33 mouse cellular contexts compared by ENCODE assay signal in the genomic region with DNA sequence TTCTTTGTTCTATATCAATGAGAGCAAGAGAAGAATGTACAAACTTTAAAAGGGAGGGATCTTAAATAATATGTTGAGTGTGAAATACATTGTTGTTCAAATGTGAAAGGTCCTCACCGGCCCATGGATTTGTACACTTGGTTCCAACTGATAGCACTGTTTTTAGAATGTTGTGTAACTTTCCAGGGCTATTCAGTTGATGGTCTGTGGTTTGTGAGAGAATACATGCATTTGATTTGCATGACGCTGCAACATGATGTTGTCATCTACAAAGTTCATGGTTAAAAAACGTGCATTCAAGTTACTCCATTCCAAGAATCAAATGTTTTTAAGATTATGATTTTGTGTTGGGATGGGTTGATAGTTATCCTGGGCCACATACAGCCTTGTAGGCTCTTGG.
"Had no signal": no experiment of that assay in that cellular context is flagged by ENCODE, and none has a peak within 500 bp of the region (broad histone marks: within the 10 kb centered on the region; RNA-seq: fewer than 3 reads in every experiment).

No protein-coding gene starts in this region.

- H3K27ac ChIP-seq: hindbrain, embryonic 10.5 days; hindbrain, embryonic 12.5 days; hindbrain, embryonic 13.5 days; hindbrain, embryonic 14.5 days; hindbrain, embryonic 15.5 days; hindbrain, postnatal 0 days; intestine, embryonic 15.5 days; kidney, embryonic 15.5 days; kidney, postnatal 0 days; layer of hippocampus, adult 2 months; left cerebral cortex, adult 2 months had no signal

- ATAC-seq: hindbrain, embryonic 16.5 days; hindbrain, postnatal 0 days; inflammation-experienced regulatory T-cells, adult 6 months; intestine, embryonic 15.5 days; intestine, embryonic 16.5 days; intestine, postnatal 0 days had no signal

- DNase-seq: heart, postnatal 10 days; heart, postnatal 14 days; heart, postnatal 36 days; heart, postnatal 4 days; kidney, adult 11 months; kidney, adult 18-20 months; kidney, adult 2 months; kidney, adult 8-10 months; kidney, adult 9 months; kidney, postnatal 14 days; kidney, postnatal 25 days; kidney, postnatal 36 days; kidney, postnatal 4 days; layer of hippocampus, adult 9-11 months; layer of hippocampus, postnatal 36 days had no signal

- H3K4me3 ChIP-seq: heart, embryonic 12.5 days; heart, embryonic 13.5 days; heart, embryonic 15.5 days; hindbrain, embryonic 10.5 days; hindbrain, embryonic 12.5 days; hindbrain, embryonic 13.5 days; hindbrain, embryonic 15.5 days; intestine, embryonic 15.5 days; kidney, embryonic 15.5 days; layer of hippocampus, adult 2 months; left cerebral cortex, adult 2 months had no signal
